Mouse (Mus musculus): ENCODE measurements around the gene Eml6. TPM values are rescaled to one million over a fixed set of nuclear protein-coding genes. Genes with fewer than 3 reads are reported as not detected.
"Not testable (repeated sequence)": the region's sequence is repeated elsewhere in the genome, so short reads cannot be mapped to it uniquely, and the experiment has no call there.

Gene Eml6
- polyA plus RNA-seq, 1 experiment from 2014 or later, result 2.0 TPM

DNA sequence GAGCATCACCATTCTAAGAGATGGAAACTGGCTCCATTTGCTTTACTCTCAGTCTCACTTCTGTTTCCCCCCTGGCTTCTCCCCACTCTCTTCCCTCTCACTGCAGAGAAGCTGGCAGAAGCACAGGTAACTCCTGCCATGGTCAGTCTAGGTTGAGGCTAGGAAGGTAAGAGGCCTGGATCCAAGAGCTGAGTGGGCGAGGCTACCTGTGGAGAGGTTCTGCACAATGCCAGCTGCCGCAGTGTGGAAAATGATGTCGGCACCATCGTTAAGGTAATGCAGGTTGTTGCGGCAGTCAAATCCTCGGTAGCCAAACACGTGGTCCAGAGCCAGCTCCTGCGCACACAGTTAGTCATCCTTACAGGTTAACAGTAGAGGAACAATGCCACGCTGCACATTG, 264.4 kb downstream of the Eml6 start:
- no peaks in the 10 kb centered on the region for H3K9me3 ChIP-seq (ENCODE audit: control insufficient read depth, low read depth, low read length)
- no peak overlapping the region for H3K9ac ChIP-seq (replicated peaks; ENCODE audit: low read depth, low read length)
- no peaks in the 10 kb centered on the region for H3K27me3 ChIP-seq (ENCODE audit: control insufficient read depth, insufficient read depth, low read length)
- no peaks in the 10 kb centered on the region for H3K4me1 ChIP-seq (ENCODE audit: control insufficient read depth, insufficient read depth, low read length)
- no peaks in the 10 kb centered on the region for H3K36me3 ChIP-seq (ENCODE audit: control insufficient read depth, insufficient read depth, low read length)
- no peak overlapping the region for H3K4me2 ChIP-seq (replicated peaks; ENCODE audit: low read depth, low read length)
- ATAC-seq (ENCODE audit: insufficient number of reproducible peaks, insufficient read depth, low FRiP score, low read depth), result no peak
- WGBS, result 94% methylated on average over 9 of the region's 9 CpGs
- no peak overlapping the region for H3K27ac ChIP-seq (ENCODE audit: low read length)
- no peak overlapping the region for H3K4me3 ChIP-seq (ENCODE audit: low read depth, low read length)

- 80% methylated on average over 5 of the region's 5 CpGs for WGBS
- H3K36me3 ChIP-seq (ENCODE audit: control insufficient read depth, insufficient read depth, low read length), result no peaks in the 10 kb centered on the region
- ATAC-seq (ENCODE audit: insufficient number of reproducible peaks, insufficient read depth, low FRiP score, low read depth), result no peak
- H3K4me2 ChIP-seq (replicated peaks; ENCODE audit: low read depth, low read length), result no peak overlapping the region
- H3K4me3 ChIP-seq (ENCODE audit: low read depth, low read length), result no peak overlapping the region
- H3K4me1 ChIP-seq (ENCODE audit: control insufficient read depth, insufficient read depth, low read length), result no peaks in the 10 kb centered on the region
- no peak overlapping the region for H3K9ac ChIP-seq (replicated peaks; ENCODE audit: low read depth, low read length)
- H3K9me3 ChIP-seq (ENCODE audit: control insufficient read depth, low read depth, low read length), result no peaks in the 10 kb centered on the region
- H3K27me3 ChIP-seq (ENCODE audit: control insufficient read depth, insufficient read depth, low read length), result no peaks in the 10 kb centered on the region
- H3K27ac ChIP-seq (ENCODE audit: low read length), result no peak overlapping the region
These were observed 267.2 kb downstream of the Eml6 start for GRCm38 (mm10) chr11:29758617-29759016.

DNA sequence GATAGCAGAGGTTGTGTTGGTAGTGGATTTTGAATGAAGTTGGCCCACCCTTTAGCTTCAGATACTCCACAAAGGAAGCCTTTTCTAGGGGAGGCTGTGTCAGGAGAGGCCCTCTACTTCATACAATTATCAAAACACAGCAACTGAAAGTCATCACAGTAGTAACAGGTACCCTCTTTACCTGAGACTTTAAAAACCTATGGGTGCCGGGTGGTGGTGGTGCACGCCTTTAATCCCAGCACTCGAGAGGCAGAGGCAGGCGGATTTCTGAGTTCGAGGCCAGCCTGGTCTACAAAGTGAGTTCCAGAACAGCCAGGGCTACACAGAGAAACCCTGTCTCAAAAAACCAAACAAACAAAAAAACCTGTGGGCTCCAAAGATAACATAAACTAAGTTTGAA, 269.8 kb downstream of the Eml6 start:
- not testable (repeated sequence) for H3K4me1 ChIP-seq (ENCODE audit: control insufficient read depth, insufficient read depth, low read length); H3K36me3 ChIP-seq (ENCODE audit: control insufficient read depth, insufficient read depth, low read length); H3K27me3 ChIP-seq (ENCODE audit: control insufficient read depth, insufficient read depth, low read length); H3K27ac ChIP-seq (ENCODE audit: low read length); H3K4me2 ChIP-seq (replicated peaks; ENCODE audit: low read depth, low read length); H3K9ac ChIP-seq (replicated peaks; ENCODE audit: low read depth, low read length); H3K4me3 ChIP-seq (ENCODE audit: low read depth, low read length); H3K9me3 ChIP-seq (ENCODE audit: control insufficient read depth, low read depth, low read length); ATAC-seq (ENCODE audit: insufficient number of reproducible peaks, insufficient read depth, low FRiP score, low read depth)
- 94% methylated on average over 5 of the region's 5 CpGs for WGBS

- 87% methylated on average over 14 of the region's 14 CpGs for WGBS
These were observed 273.9 kb downstream of the Eml6 start for GRCm38 (mm10) chr11:29751648-29752611.

DNA sequence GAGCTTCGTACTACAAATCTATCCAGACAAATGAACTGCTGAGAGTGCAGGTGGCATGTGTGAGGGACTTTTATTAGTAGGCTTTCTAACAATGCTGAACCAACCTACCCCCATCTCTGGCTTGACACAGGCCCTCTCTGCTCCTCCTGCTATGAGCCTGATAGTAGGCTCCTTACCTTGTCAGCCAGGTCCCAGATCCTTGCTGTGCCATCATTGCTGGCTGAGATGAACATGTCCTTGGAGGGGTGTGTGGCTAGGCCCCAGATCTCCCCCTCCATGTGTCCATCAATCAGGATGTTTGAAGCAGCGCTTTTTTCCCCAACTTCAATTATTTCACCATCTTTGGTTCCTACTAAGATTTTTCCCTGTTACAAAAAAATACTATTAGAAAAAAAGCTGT, 274.8 kb downstream of the Eml6 start:
- H3K27ac ChIP-seq (ENCODE audit: low read length), result no peak overlapping the region
- peaks cover 1% of the 10 kb centered on the region; the same call in 1 of the 2 replicates for H3K36me3 ChIP-seq (ENCODE audit: control insufficient read depth, insufficient read depth, low read length)
- no peak for ATAC-seq (ENCODE audit: insufficient number of reproducible peaks, insufficient read depth, low FRiP score, low read depth)
- H3K9ac ChIP-seq (replicated peaks; ENCODE audit: low read depth, low read length), result no peak overlapping the region
- no peaks in the 10 kb centered on the region for H3K9me3 ChIP-seq (ENCODE audit: control insufficient read depth, low read depth, low read length)
- H3K4me3 ChIP-seq (ENCODE audit: low read depth, low read length), result no peak overlapping the region
- no peaks in the 10 kb centered on the region for H3K27me3 ChIP-seq (ENCODE audit: control insufficient read depth, insufficient read depth, low read length)
- no peak overlapping the region for H3K4me2 ChIP-seq (replicated peaks; ENCODE audit: low read depth, low read length)
- WGBS, result 92% methylated on average over 2 of the region's 2 CpGs
- H3K4me1 ChIP-seq (ENCODE audit: control insufficient read depth, insufficient read depth, low read length), result no peaks in the 10 kb centered on the region

More at GRCm38 (mm10) chr11:29751648-29752611, 273.9 kb downstream of the Eml6 start:
- Histone ChIP-seq H3K4me1 (ENCODE audit: control insufficient read depth, insufficient read depth, low read length) (no peaks in the 10 kb centered on the region), H3K36me3 (ENCODE audit: control insufficient read depth, insufficient read depth, low read length) (no peaks in the 10 kb centered on the region; the same call in 1 of the 2 replicates), H3K4me2 (replicated peaks; ENCODE audit: low read depth, low read length) (no peak overlapping the region), H3K9me3 (ENCODE audit: control insufficient read depth, low read depth, low read length) (no peaks in the 10 kb centered on the region), H3K27ac (ENCODE audit: low read length) (no peak overlapping the region), H3K9ac (replicated peaks; ENCODE audit: low read depth, low read length) (no peak overlapping the region), H3K27me3 (ENCODE audit: control insufficient read depth, insufficient read depth, low read length) (no peaks in the 10 kb centered on the region), H3K4me3 (ENCODE audit: low read depth, low read length) (no peak overlapping the region)
- no peak for ATAC-seq (ENCODE audit: insufficient number of reproducible peaks, insufficient read depth, low FRiP score, low read depth)

DNA sequence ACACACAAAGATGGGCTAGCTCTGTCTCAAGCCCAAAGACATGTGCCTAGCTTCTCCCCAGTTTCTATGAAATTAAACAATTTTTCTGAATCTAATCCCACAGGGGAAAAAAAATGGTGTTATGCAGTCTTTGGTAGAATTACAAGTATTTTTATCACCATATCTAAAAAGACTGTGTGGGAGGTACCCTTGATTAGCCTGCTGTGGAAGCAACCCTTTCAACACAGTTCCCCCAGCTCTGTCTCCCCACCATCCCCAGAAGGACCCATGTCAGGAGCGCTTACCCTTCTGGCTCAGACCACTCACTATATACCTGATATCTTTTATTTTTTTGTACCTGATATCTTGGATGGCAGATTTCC, 276.4 kb downstream of the Eml6 start:
- H3K9me3 ChIP-seq (ENCODE audit: control insufficient read depth, low read depth, low read length), result no peaks in the 10 kb centered on the region
- H3K4me2 ChIP-seq (replicated peaks; ENCODE audit: low read depth, low read length), result no peak overlapping the region
- no peak for ATAC-seq (ENCODE audit: insufficient number of reproducible peaks, insufficient read depth, low FRiP score, low read depth)
- peaks cover 9% of the 10 kb centered on the region for H3K36me3 ChIP-seq (ENCODE audit: control insufficient read depth, insufficient read depth, low read length)
- no peak overlapping the region for H3K27ac ChIP-seq (ENCODE audit: low read length)
- H3K9ac ChIP-seq (replicated peaks; ENCODE audit: low read depth, low read length), result no peak overlapping the region
- no peak overlapping the region for H3K4me3 ChIP-seq (ENCODE audit: low read depth, low read length)
- no peaks in the 10 kb centered on the region for H3K4me1 ChIP-seq (ENCODE audit: control insufficient read depth, insufficient read depth, low read length)
- no peaks in the 10 kb centered on the region for H3K27me3 ChIP-seq (ENCODE audit: control insufficient read depth, insufficient read depth, low read length)
- WGBS, result 100% methylated on average over 1 of the region's 1 CpGs

DNA sequence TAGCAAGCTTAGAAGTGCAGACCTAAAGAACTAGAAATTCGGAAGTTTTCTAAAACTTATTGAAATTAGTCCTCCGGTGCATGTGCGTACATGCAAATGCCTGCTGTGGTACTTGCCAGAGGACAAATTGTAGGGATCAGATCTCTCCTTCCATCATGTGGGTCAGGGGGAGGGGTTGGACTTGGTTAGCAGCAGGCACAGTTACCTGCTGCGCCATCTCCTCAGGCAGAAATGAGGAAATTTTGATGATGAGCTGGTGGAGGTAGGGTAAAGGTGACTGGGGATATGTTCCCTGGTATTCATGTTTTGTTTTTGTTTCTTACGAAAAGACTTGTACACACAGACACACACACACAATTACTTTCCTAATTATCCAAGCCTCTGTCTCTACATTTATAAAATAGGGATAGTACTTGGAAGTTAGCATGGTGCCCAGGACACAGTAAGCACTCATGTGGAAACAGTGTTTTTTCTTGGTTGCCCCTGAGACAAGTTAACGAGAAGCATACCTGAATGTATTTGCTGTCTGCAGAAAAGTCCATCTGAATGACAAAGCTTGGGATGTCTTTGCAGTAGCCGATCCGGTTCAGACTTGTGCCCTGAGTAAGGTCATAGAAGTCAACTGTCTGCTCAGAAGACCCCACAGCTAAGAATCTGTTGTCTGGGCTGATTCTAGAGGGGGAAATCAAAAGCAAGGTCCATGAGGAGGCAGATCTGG, 276.9 kb downstream of the Eml6 start:
- 93% methylated on average over 8 of the region's 8 CpGs for WGBS
- H3K27ac ChIP-seq (ENCODE audit: low read length), result no peak overlapping the region
- H3K27me3 ChIP-seq (ENCODE audit: control insufficient read depth, insufficient read depth, low read length), result no peaks in the 10 kb centered on the region
- H3K9ac ChIP-seq (replicated peaks; ENCODE audit: low read depth, low read length), result no peak overlapping the region
- peaks cover 13% of the 10 kb centered on the region for H3K36me3 ChIP-seq (ENCODE audit: control insufficient read depth, insufficient read depth, low read length)
- no peaks in the 10 kb centered on the region for H3K9me3 ChIP-seq (ENCODE audit: control insufficient read depth, low read depth, low read length)
- no peaks in the 10 kb centered on the region for H3K4me1 ChIP-seq (ENCODE audit: control insufficient read depth, insufficient read depth, low read length)
- H3K4me3 ChIP-seq (ENCODE audit: low read depth, low read length), result no peak overlapping the region
- no peak overlapping the region for H3K4me2 ChIP-seq (replicated peaks; ENCODE audit: low read depth, low read length)
- no peak for ATAC-seq (ENCODE audit: insufficient number of reproducible peaks, insufficient read depth, low FRiP score, low read depth)

DNA sequence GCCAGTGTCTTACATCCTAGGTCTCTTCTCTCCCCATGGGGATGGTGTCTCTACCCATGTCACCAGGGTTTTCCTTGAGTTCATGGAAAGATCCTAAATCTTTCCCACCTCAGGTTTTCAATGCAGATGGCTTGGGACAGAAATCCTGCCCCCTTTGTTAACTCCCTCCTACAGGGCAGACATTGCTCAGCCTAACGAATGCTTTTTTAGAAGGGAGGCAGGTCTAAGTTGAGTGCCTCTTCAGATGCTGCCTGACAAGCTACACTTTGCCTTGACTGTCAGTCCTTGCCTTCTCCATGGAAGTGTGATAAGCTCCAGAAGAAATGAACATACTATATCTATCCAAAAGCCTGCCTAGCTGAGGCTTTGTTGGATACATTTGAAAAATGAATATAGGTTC, 278.0 kb downstream of the Eml6 start:
- WGBS, result 86% methylated on average over 1 of the region's 1 CpGs
- Histone ChIP-seq H3K9me3 (ENCODE audit: control insufficient read depth, low read depth, low read length) (no peaks in the 10 kb centered on the region), H3K27me3 (ENCODE audit: control insufficient read depth, insufficient read depth, low read length) (no peaks in the 10 kb centered on the region), H3K4me1 (ENCODE audit: control insufficient read depth, insufficient read depth, low read length) (no peaks in the 10 kb centered on the region), H3K4me3 (ENCODE audit: low read depth, low read length) (no peak overlapping the region), H3K9ac (replicated peaks; ENCODE audit: low read depth, low read length) (no peak overlapping the region), H3K4me2 (replicated peaks; ENCODE audit: low read depth, low read length) (no peak overlapping the region), H3K36me3 (ENCODE audit: control insufficient read depth, insufficient read depth, low read length) (peaks cover 17% of the 10 kb centered on the region), H3K27ac (ENCODE audit: low read length) (no peak overlapping the region)
- no peak for ATAC-seq (ENCODE audit: insufficient number of reproducible peaks, insufficient read depth, low FRiP score, low read depth)
